Mouse (Mus musculus) ovary, adult 18-20 months (tissue): Measurements from ENCODE around the gene Zfp354c.
A peak's percentile ranks its signal among the peaks of the same experiment; 100 is the strongest.

Experiments used
- DNase-seq: peaks from one replicate; pipeline ENCODE4 v3.0.0; 2022; ENCODE audit warnings: low spot score, mixed read lengths

The Zfp354c gene

GRCm38 (mm10) chr11:50827010-50827953, at the start of gene Zfp354c:
Zfp354c (minus strand) TSS chr11:50827724.
- peak; percentile 74 for DNase-seq

- no peak for DNase-seq
These were observed 23.6 kb upstream of the Zfp354c start for GRCm38 (mm10) chr11:50850989-50851601.

GRCm38 (mm10) chr11:50850177-50850735, 22.7 kb upstream of the Zfp354c start, which contains the start of gene Grm6:
Grm6 (plus strand) TSS chr11:50850685.
- no peak for DNase-seq

- DNase-seq, result no peak
These were observed 21.8 kb upstream of the Zfp354c start for GRCm38 (mm10) chr11:50849310-50849709.

- DNase-seq, result no peak
These were observed 21.1 kb upstream of the Zfp354c start for GRCm38 (mm10) chr11:50848520-50849137.

- DNase-seq, result no peak
These were observed 19.5 kb upstream of the Zfp354c start for GRCm38 (mm10) chr11:50847047-50847446.

GRCm38 (mm10) chr11:50845951-50846350, 18.4 kb upstream of the Zfp354c start:
- no peak for DNase-seq

- DNase-seq, result peak; percentile 83
These were observed 13.7 kb upstream of the Zfp354c start, which contains the start of gene Zfp879 for GRCm38 (mm10) chr11:50841023-50841735. Zfp879 (minus strand) TSS chr11:50841552.

GRCm38 (mm10) chr11:50835727-50836126, 8.2 kb upstream of the Zfp354c start:
- DNase-seq, result no peak

GRCm38 (mm10) chr11:50826214-50826613, 1.3 kb downstream of the Zfp354c start:
- DNase-seq, result no peak

GRCm38 (mm10) chr11:50814233-50814632, 13.3 kb downstream of the Zfp354c start:
- no peak for DNase-seq

GRCm38 (mm10) chr11:50798836-50799235, 28.7 kb downstream of the Zfp354c start:
- DNase-seq, result no peak

- DNase-seq, result no peak
These were observed 29.9 kb downstream of the Zfp354c start for GRCm38 (mm10) chr11:50797674-50798073.

- no peak for DNase-seq
These were observed 56.5 kb downstream of the Zfp354c start for GRCm38 (mm10) chr11:50771006-50771405.

GRCm38 (mm10) chr11:50768995-50769749, 58.4 kb downstream of the Zfp354c start:
- peak; percentile 78 for DNase-seq

GRCm38 (mm10) chr11:50767039-50767438, 60.5 kb downstream of the Zfp354c start:
- no peak for DNase-seq

- DNase-seq, result no peak
These were observed 61.1 kb downstream of the Zfp354c start for GRCm38 (mm10) chr11:50766461-50766860.
